Mouse (Mus musculus) adrenal gland, postnatal 4 days (tissue): Measurements from ENCODE around the gene Hs6st1. TPM values are rescaled to one million over a fixed set of nuclear protein-coding genes. Genes with fewer than 3 reads are reported as not detected.

Source experiments
- DNase-seq, 2 experiments: peaks; one replicate each; pipeline ENCODE4 v3.0.0; 2021 to 2022; ENCODE audit warnings: low spot score in 2 of 2, mixed read lengths in 2 of 2
- total RNA-seq, 2 experiments: library from RNA; stranded (reverse); gene quantifications; 2 replicates each; pipeline ENCODE4 v1.2.3; 2021

The Hs6st1 gene
- total RNA-seq, 2 experiments from 2014 or later = 79.2 to 89.3 TPM

- DNase-seq = no peak
Measured at GRCm38 (mm10) chr1:36080974-36081373, 12.8 kb downstream of the Hs6st1 start.

DNA sequence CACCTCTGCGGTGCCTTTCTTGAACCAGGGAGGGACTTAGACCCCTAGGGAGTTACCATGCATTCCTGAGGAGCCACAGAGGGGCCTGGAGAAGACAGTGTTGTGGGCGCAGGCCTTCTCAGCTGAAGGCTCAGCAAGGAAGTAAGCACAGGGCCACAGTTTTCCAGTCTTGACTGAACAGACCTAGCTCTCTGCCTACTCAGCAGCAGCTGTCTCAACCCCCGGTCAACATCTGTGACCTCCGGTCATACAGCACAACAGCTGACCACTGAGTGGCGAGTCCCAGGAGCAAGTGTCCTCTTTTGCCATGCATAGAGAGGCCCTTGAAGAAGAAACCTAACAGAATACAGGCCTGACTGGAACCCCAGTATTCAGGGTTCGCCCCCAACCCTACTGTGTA is 14.0 kb downstream of the Hs6st1 start:
- DNase-seq = no peak

- no peak for DNase-seq
Measured at GRCm38 (mm10) chr1:36083554-36083953, 15.4 kb downstream of the Hs6st1 start.

DNA sequence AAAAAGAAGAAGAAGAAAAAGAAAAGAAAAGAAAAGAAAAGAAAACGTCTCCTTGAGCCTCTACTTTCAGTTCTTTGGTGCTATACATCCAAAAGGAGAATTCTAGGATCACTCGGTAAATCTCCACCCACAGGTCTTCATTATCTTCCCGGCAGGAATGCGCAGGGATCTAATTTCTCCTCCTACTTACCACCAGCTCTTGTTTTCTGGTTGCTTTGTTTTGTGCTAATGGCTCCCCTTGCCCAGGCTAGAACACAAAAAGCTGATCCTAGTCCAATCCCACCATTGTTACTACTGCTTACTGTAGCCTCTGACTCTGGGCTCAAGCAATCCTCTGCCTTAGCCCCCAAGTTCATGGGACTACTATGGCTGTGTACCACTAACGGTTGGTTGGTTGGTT is 16.9 kb downstream of the Hs6st1 start:
- DNase-seq = no peak

GRCm38 (mm10) chr1:36088367-36088766 is 20.2 kb downstream of the Hs6st1 start:
- DNase-seq = no peak

DNA sequence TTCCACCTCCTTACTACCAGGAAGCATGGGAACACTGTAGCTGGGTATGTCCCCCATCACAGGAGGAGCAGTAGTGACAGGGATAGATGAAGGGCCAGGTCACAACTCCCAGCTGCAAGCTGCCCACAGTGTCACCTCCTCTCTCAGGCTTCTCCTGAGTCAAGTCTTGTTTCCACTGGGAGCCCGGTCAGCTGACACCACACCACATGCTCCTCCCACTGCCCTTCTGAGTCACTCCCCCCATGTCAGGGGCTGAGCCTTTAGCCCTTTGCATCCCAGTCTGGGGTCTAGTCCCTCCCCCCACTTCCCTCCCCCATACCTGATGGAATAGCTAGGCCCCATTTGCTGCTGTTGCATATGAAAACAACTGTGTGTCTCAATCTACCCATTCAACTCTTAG is 21.3 kb downstream of the Hs6st1 start:
- DNase-seq = no peak

DNA sequence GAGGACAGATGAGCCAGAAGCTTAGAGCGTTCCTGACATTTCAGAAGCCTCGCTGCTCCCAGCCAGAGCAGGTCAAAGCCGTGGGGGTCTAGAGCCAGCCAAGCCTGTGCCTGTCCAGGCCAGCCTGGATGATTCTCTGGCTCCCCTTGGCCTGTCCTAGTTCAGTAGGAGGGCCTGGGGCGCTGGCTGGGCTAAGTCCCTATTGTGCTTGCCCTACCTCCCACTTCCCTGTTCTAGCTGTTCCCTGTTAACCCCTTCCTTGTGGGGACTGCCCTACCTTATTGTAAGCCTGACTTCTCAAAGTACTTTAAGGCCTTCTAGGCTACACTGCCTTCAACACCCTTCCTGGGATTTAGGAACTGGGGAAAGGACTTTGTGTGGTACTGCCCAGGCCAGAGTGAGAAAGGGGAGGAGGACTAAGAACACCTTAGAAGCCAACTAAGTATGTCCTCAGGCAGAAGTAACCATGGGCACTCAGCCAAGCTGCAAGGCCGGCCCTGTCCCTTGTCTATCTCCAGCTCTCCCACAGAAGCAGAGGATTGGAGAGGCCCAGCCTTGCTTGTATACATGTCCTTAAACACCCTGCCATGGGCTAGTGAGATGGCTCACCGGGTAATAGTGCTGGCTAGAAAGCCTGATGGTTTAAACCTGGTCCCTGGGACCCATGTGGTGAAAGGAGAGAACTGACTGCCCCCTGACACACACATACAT is 22.0 kb downstream of the Hs6st1 start:
- no peak for DNase-seq

- DNase-seq = no peak
Measured at GRCm38 (mm10) chr1:36090722-36091110, 22.5 kb downstream of the Hs6st1 start.

- DNase-seq = no peak
Measured at GRCm38 (mm10) chr1:36091246-36091645, 23.0 kb downstream of the Hs6st1 start.

- DNase-seq = no peak
Measured at GRCm38 (mm10) chr1:36093741-36094140, 25.5 kb downstream of the Hs6st1 start.

GRCm38 (mm10) chr1:36095423-36096272 is 27.4 kb downstream of the Hs6st1 start:
- no peak for DNase-seq

GRCm38 (mm10) chr1:36098432-36098831 is 30.2 kb downstream of the Hs6st1 start:
- DNase-seq = no peak

DNA sequence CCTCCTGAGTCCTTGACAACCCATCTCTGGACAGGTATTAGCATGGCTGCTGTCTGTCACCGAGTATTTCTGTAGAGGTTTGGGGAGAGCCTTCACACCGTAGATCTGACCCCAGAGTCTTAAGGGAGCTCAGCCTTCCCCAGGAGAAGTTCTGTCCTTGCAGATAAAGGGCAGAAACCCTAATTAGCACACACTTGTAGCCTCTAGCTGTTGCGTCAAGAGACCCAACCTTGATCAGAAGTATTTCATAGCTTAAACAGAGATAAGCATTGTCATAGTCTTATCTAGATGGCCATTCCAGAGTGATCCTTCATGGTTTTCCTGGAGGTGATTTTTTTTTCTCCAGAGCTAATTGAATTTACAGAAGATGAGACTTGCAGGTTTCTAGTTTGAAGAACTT is 32.2 kb downstream of the Hs6st1 start:
- no peak for DNase-seq

DNA sequence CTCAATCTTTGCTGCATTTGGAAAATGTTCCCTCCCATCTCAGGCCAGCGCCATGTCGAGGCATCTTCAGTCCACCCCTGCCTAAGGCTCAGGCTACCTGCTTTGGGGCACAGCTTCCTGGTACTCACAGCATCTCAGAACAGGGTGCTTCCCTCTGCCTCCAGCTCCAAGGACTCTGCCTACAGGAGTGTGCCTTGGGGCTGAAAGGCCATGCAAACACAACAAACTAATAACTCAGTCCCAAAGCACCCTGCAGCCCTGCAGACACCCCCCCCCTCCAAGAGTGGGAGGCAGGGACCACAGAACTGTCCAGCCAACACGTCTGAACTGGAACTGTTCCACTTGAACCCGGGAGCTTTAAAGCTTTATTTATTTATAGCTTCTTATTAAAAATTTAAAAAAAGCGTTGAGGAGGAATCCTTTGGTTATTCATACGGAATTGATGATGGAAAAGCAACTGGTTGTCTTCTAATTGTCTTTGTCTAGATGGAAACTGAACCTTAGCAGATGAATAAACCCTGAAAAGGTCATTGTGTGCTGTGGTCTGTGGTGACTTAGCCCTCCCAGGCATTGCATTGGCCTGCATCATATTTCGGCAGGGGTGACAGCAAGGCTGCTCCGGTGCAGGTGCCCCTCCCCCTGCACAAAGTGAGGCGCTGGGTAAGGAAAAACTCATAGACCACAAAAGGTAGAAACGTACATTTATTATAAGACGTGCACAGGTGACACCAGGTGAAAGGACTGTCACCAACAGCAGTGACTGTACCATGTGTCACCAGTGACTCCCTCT is 37.9 kb downstream of the Hs6st1 start:
- DNase-seq = no peak

DNA sequence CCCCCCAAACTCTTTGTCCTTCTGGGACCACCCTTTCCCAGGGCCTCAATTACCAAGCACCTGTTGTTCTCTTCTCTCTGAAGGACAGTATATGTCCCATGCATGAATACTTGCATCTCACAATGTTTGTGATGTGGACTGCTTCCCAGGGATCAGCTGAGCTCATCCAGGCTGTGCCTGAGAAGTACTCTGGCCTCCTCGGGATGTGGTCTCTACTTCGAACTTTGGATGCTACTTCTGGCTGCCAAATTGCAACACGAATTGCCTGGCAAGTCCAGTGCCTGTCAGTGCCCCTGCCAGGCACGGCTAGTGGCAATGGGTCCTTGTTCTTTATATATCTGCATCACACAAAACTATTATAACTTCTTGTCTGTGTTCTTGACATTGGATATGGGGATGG is 41.8 kb downstream of the Hs6st1 start:
- no peak for DNase-seq

- no peak for DNase-seq
Measured at GRCm38 (mm10) chr1:36112665-36113064, 44.5 kb downstream of the Hs6st1 start.

DNA sequence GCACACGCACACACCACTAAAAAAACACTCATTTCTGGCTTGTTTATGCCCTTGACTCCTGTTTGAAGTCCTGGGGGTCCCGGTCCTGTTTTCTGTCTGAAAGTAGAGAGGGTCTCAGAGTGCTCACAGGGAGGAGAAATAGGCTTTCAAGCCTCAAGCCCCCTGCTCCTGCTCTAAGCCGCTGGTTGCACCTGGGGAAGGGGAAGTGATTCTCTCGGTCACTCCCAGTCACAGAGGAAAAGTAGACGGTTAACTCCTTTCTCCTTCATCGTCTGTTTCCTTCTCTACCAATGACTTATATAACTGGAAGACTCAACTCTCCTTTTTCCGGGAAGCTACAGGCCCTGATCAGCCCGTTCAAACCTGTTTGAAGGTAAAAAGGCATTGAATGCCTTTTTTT is 45.5 kb downstream of the Hs6st1 start:
- no peak for DNase-seq

GRCm38 (mm10) chr1:36114844-36115243 is 46.6 kb downstream of the Hs6st1 start:
- no peak for DNase-seq

DNA sequence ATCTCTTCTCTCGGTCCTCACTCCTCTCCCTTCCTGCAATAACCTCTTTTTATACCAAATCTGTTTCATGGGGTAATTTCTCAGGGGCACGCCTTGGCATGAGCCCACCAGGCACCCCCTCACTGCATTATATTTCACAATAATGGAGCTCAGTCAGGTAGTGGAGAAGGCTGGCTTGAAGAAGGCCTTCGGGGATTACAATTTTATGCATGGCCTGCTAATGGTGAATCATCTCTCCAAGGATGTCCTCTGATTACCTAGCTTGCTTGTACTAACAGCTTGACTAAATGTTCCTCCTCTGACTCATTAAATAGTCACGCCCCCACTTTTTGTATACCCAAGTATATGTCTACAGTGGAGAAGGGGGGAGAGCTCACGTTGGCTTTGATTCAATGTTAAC is 48.3 kb downstream of the Hs6st1 start:
- no peak for DNase-seq

DNA sequence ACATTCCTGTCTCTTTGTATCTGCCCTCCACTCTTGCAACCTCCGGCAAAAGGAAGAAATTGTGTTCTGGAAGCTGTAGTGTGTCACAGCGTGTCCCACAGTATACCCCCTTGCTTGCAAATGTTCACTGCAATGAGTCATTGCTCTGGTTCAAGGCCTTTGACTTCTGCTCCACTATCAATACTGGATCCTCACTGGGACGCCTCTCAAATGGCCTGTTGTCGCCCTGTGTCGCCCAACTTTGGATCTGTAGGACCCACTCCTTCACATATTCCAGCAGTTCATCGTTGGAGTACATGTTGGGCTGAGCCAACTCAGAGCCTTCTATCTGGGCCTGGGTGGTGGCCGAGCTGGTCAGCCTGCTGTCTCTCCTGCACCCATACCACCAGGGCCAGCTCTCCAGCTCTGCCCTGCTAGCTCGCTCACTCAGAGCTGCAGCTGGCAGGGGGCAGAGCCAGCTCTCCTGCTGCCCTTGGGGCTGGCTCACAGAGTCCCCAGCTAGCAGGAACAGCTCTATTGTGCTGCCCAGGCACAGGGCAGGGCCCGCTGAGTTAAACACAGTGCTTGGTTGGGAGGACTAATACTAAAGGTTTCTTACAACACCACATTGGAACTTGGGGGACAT is 50.0 kb downstream of the Hs6st1 start:
- DNase-seq = no peak

DNA sequence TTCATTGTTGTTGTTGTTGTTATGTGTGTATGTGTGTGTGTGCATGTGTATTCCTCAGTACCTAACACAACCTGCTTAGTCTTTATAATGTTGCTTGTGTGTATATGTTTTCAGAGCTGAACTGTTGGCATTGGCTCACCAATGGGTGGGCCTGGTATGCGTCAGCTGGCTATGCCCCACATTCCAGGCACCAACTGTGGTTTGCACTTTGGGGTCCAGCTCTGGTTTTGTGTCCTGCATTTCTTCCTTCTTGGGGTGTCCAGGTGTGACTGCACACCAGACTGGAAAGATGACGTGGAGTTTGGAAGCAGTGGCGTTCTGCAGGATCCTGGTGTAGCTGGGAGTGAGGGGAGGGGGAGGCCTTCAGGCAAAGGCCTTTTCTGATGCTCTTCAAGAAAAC is 50.8 kb downstream of the Hs6st1 start:
- DNase-seq = no peak
